Mouse (Mus musculus): ENCODE data around the gene Nid2.

DNA sequence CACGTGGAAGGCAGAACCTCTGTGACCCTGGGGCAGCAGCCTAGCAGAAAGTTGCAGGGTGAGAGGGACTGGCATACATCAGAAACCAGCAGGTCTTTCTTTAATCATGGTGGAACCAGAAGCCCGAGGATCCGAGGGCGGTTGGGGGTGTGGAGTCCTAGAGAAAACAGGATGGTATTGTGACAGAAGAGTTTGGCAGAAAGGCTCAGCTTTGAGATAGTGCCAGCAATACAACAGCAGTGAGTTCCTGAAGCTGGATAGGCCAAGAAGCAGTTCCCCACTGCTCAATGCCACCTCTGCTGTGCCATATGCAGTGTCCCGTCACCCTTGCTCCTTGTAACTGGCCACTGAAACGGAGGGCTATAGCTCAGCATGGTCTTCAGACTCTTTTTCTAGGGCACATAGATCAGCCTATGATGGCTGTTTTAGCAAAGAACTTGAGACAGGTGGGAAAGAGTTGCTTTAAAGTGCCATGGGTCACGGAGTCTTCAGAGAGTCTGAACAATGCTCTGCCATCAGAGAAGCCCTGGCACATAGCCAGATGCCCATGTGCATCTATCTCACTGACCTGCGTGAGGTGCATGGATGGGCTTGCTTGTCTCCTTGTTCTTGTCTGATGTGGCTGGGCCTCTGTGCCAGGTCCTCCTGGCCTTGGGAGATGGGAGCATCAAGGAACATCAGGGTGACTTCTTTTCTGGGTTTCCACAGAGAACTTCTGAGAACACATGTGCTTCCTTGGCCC, 50.6 kb downstream of the Nid2 start:
- TF ChIP-seq CTCF (IDR thresholded peaks at IDR 0.05; ENCODE audit: low read depth) (no peak), EP300 (IDR thresholded peaks at IDR 0.05; ENCODE audit: low read depth) (no peak)

Data from liver, postnatal 0 days (tissue).